Mouse (Mus musculus) MEL (cell line): ENCODE data around the gene Dcaf5. TPM values are rescaled to one million over a fixed set of nuclear protein-coding genes. Genes with fewer than 3 reads are reported as not detected.

Experiments
- DNase-seq: peaks from one replicate; pipeline ENCODE4 v3.0.0; 2011; ENCODE audit warnings: low read depth, low spot score
- H3K27ac ChIP-seq: 2 replicates; pipeline ENCODE4 v1.5.1; 2012; ENCODE audit warnings: low read depth, mild to moderate bottlenecking, control low read depth, low read length, moderate library complexity; ENCODE audit not compliant: control insufficient read depth
- H3K27me3 ChIP-seq, 2 experiments: fragments of 150-350 bp in 1 of 2; sonication (generic) in 1 of 2; 2 replicates each; pipeline ENCODE4 v1.6.1; 2012; ENCODE audit warnings: low read length in 2 of 2, mild to moderate bottlenecking in 2 of 2, improper control_type of control experiment in 1 of 2, moderate library complexity in 1 of 2; ENCODE audit not compliant: insufficient read depth in 2 of 2, control insufficient read depth in 1 of 2
- H3K36me3 ChIP-seq, 2 experiments: 2 replicates each; pipeline ENCODE4 v1.6.1; 2012 to 2014; ENCODE audit warnings: low read length in 2 of 2, improper control_type of control experiment in 1 of 2, inconsistent platforms in 1 of 2, mild to moderate bottlenecking in 1 of 2; ENCODE audit not compliant: insufficient read depth in 2 of 2, control insufficient read depth in 1 of 2
- H3K4me1 ChIP-seq, 2 experiments: fragments of 150-350 bp in 1 of 2; sonication (generic) in 1 of 2; 2 replicates each; pipeline ENCODE4 v1.6.1; 2012; ENCODE audit warnings: low read length in 2 of 2, improper control_type of control experiment in 1 of 2, mild to moderate bottlenecking in 1 of 2; ENCODE audit not compliant: insufficient read depth in 2 of 2, control insufficient read depth in 1 of 2
- H3K4me3 ChIP-seq, 2 experiments: fragments of 150-350 bp in 1 of 2; sonication (generic) in 1 of 2; 2 replicates each; pipeline ENCODE4 v1.5.1; 2012; ENCODE audit warnings: low read depth in 2 of 2, low read length in 2 of 2, mild to moderate bottlenecking in 2 of 2, moderate library complexity in 2 of 2, control low read depth in 1 of 2, improper control_type of control experiment in 1 of 2; ENCODE audit not compliant: control insufficient read depth in 1 of 2, insufficient read depth in 1 of 2
- H3K79me2 ChIP-seq: 2 replicates; pipeline ENCODE4 v1.6.1; 2012; ENCODE audit warnings: mild to moderate bottlenecking, low read length, moderate library complexity; ENCODE audit not compliant: control insufficient read depth, poor library complexity, insufficient read depth
- H3K9ac ChIP-seq: 2 replicates; pipeline ENCODE4 v1.6.1; 2012; ENCODE audit warnings: low read depth, mild to moderate bottlenecking, control low read depth, low read length, moderate library complexity; ENCODE audit not compliant: control insufficient read depth, poor library complexity, severe bottlenecking
- H3K9me3 ChIP-seq: fragments of 150-350 bp; sonication (generic); replicated peaks from 2 replicates; pipeline ENCODE4 v1.6.1; 2012; ENCODE audit warnings: mild to moderate bottlenecking, low read length, improper control_type of control experiment, moderate library complexity; ENCODE audit not compliant: insufficient read depth
- CTCF ChIP-seq, 3 experiments: IDR thresholded peaks in 2 of 3; conservative IDR thresholded peaks in 1 of 3; 2 replicates each; pipeline ENCODE4 v1.5.1; 2011 to 2012; ENCODE audit warnings: low read length in 3 of 3, low read depth in 2 of 3, mild to moderate bottlenecking in 2 of 3, improper control_type of control experiment in 1 of 3, inconsistent platforms in 1 of 3, mixed read lengths in 1 of 3, moderate library complexity in 1 of 3; ENCODE audit not compliant: control insufficient read depth in 1 of 3, insufficient read depth in 1 of 3, poor library complexity in 1 of 3, severe bottlenecking in 1 of 3
- GABPA ChIP-seq: IDR thresholded peaks from 2 replicates; pipeline ENCODE4 v1.6.1; 2012; ENCODE audit warnings: low read depth, mild to moderate bottlenecking, inconsistent platforms, low read length, improper control_type of control experiment, moderate library complexity
- GATA1 ChIP-seq: IDR thresholded peaks from 2 replicates; pipeline ENCODE4 v1.6.1; 2011; ENCODE audit warnings: low read depth, low read length, improper control_type of control experiment
- JUND ChIP-seq: IDR thresholded peaks from 2 replicates; pipeline ENCODE4 v1.6.1; 2011; ENCODE audit warnings: low read depth, mild to moderate bottlenecking, improper control_type of control experiment, low read length
- MAZ ChIP-seq: IDR thresholded peaks from 2 replicates; pipeline ENCODE4 v1.6.1; 2012; ENCODE audit warnings: low read depth, mild to moderate bottlenecking, inconsistent platforms, low read length, improper control_type of control experiment
- MEF2A ChIP-seq: IDR thresholded peaks from 2 replicates; pipeline ENCODE4 v1.6.1; 2014; ENCODE audit warnings: low read depth, mild to moderate bottlenecking, inconsistent platforms, low read length, improper control_type of control experiment; ENCODE audit not compliant: poor library complexity, insufficient replicate concordance, severe bottlenecking; ENCODE audit errors: extremely low read depth
- MYB ChIP-seq: IDR thresholded peaks from 2 replicates; pipeline ENCODE4 v1.6.1; 2011; ENCODE audit warnings: mild to moderate bottlenecking, low read depth, low read length, improper control_type of control experiment
- NELFE ChIP-seq: IDR thresholded peaks from 2 replicates; pipeline ENCODE4 v1.6.1; 2011; ENCODE audit warnings: low read depth, low read length, improper control_type of control experiment
- POLR2AphosphoS2 ChIP-seq: IDR thresholded peaks from 2 replicates; pipeline ENCODE4 v1.6.1; 2011; ENCODE audit warnings: low read length, improper control_type of control experiment
- RCOR1 ChIP-seq: IDR thresholded peaks from 2 replicates; pipeline ENCODE4 v1.6.1; 2012; ENCODE audit warnings: low read depth, mild to moderate bottlenecking, inconsistent platforms, low read length, improper control_type of control experiment
- SIN3A ChIP-seq: IDR thresholded peaks from 2 replicates; pipeline ENCODE4 v1.6.1; 2012; ENCODE audit warnings: low read length, improper control_type of control experiment, inconsistent platforms
- TAL1 ChIP-seq: IDR thresholded peaks from 2 replicates; pipeline ENCODE4 v1.6.1; 2012; ENCODE audit warnings: mild to moderate bottlenecking, inconsistent platforms, low read length, moderate library complexity, mixed read lengths
- TBP ChIP-seq: IDR thresholded peaks from 2 replicates; pipeline ENCODE4 v1.8.0; 2011; ENCODE audit warnings: low read depth, low read length, improper control_type of control experiment
- ZMIZ1 ChIP-seq: IDR thresholded peaks from 2 replicates; pipeline ENCODE4 v1.6.1; 2012; ENCODE audit warnings: low read depth, mild to moderate bottlenecking, inconsistent platforms, low read length, improper control_type of control experiment, moderate library complexity
- polyA plus RNA-seq, 2 experiments: library from polyadenylated mRNA; stranded (reverse) in 1 of 2; unstranded in 1 of 2; fragments of >175 nt in 1 of 2; fragments of >200 nt in 1 of 2; gene quantifications; 2 replicates each; pipeline versions ENCODE4 v1.2.1 to v1.2.4; 2012; ENCODE audit warnings: low replicate concordance in 2 of 2, low read depth in 1 of 2; ENCODE audit not compliant: insufficient read length in 2 of 2, insufficient read depth in 1 of 2, missing spikeins in 1 of 2
- total RNA-seq: library from RNA; depleted of rRNA; stranded (reverse); fragments of 300-350 nt; gene quantifications from 2 replicates; pipeline ENCODE4 v1.2.3, GENCODE M21; 2012

Dcaf5 gene
- total and polyA plus RNA-seq, 3 experiments: 8.1 to 15.6 TPM; not detected in 1

DNA sequence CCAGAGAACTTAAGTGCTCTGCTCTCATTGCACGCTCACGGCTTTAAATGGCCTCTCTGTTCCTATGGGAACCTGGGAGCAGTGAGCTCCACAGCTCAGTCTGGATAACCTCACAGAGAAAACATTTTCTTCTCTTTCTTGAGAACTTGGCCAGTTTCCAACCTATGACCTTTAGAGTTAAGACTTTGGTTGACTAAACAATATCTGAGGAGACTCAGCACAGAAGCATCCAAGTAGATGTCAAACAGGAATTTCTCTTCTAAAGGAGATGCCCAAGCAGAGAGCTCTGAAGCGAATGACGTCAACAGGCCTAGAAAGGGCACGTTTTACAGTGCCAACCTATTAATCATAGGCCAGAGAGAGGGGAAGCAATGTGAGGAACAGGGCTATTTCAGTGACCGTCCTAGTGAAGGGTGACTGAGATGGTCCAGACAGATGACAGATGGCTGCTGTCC lies 91.6 kb downstream of the Dcaf5 start:
- DNase-seq: no peak
- Histone ChIP-seq H3K9me3 (no peaks in the 10 kb centered on the region), H3K27ac (no peak overlapping the region), H3K9ac (no peak overlapping the region), H3K79me2 (no peaks in the 10 kb centered on the region), H3K36me3 (peaks cover 0 to 5% of the 10 kb centered on the region in 2 experiments; a peak in 2 of 4 replicates), H3K27me3 (no peaks in the 10 kb centered on the region), H3K4me3 (no peak overlapping the region), H3K4me1 (no peaks in the 10 kb centered on the region)
- TF ChIP-seq SIN3A (no peak), MAZ (no peak), GATA1 (no peak), MEF2A (no peak), NELFE (no peak), CTCF (IDR thresholded peaks at IDR 0.05 in 2 of 3, conservative IDR thresholded peaks at IDR 0.05 in 1 of 3; ENCODE audit: control insufficient read depth in 1 of 3, insufficient read depth in 1 of 3, low read depth in 2 of 3, low read length in 3 of 3, poor library complexity in 1 of 3, severe bottlenecking in 1 of 3) (no peak), GABPA (no peak), POLR2AphosphoS2 (no peak), RCOR1 (no peak)

DNA sequence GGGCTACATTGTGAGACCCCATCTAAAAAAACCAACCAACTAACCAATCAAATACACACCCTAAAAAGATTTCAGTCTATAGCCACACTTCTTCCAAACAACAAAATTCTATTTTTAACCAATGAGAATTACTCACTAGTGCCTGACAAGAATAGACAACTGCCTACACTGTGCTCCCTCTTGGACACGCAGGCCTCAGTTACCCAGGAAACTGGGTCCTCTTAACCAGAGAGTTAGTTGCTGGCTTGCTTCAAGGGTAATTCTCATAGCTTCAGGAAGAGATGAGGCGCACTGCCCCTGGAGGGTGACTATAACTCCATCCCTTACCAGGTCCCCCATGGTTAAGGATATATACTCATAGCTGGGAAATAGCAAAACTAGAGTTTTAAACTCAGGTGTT lies 95.5 kb downstream of the Dcaf5 start:
- H3K4me1 ChIP-seq: no peaks in the 10 kb centered on the region
- DNase-seq: no peak
- H3K4me3 ChIP-seq: no peak overlapping the region
- H3K27ac ChIP-seq: no peak overlapping the region
- H3K36me3 ChIP-seq: peaks cover 0 to 3% of the 10 kb centered on the region in 2 experiments; a peak in 1 of 4 replicates
- no peak overlapping the region for H3K9ac ChIP-seq
- H3K9me3 ChIP-seq: no peaks in the 10 kb centered on the region
- H3K79me2 ChIP-seq: no peaks in the 10 kb centered on the region
- TF ChIP-seq ZMIZ1 (no peak), MYB (no peak), CTCF (IDR thresholded peaks at IDR 0.05 in 2 of 3, conservative IDR thresholded peaks at IDR 0.05 in 1 of 3; ENCODE audit: control insufficient read depth in 1 of 3, insufficient read depth in 1 of 3, low read depth in 2 of 3, low read length in 3 of 3, poor library complexity in 1 of 3, severe bottlenecking in 1 of 3) (no peak), JUND (no peak)
- no peaks in the 10 kb centered on the region for H3K27me3 ChIP-seq

DNA sequence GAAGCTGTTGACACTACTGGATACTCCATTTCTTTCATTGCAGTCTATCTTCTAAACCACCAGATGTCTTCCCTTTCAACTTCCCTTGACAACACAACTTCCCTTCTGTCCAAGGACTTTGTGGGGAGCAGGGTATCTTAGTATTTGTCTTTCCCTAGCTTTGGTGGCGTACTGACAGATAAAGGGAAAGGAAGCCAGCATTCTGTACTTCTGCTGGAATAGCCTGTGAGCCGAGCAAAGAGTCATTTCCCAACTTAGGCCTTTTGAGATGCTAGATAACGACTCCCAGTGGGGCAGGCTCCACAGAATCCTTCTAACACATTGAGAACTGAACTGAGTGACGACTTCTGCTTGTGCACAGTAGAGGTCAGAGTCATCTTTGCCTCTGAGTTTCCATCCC lies 102.2 kb downstream of the Dcaf5 start:
- H3K4me3 ChIP-seq: no peak overlapping the region
- H3K9me3 ChIP-seq: no peaks in the 10 kb centered on the region
- H3K27ac ChIP-seq: no peak overlapping the region
- H3K9ac ChIP-seq: no peak overlapping the region
- H3K4me1 ChIP-seq: peaks cover 9 to 10% of the 10 kb centered on the region in 2 experiments
- no peaks in the 10 kb centered on the region for H3K27me3 ChIP-seq
- H3K79me2 ChIP-seq: no peaks in the 10 kb centered on the region
- DNase-seq: no peak
- H3K36me3 ChIP-seq: peaks cover 0 to 6% of the 10 kb centered on the region in 2 experiments; a peak in 3 of 4 replicates
- TF ChIP-seq TAL1 (no peak), RCOR1 (no peak), MAZ (no peak), TBP (no peak)
